Mouse (Mus musculus) megakaryocyte progenitor cell, adult 5-6 weeks (primary cell): ENCODE results near the gene Tulp3. TPM values are rescaled to one million over a fixed set of nuclear protein-coding genes. Genes with fewer than 3 reads are reported as not detected.

Experiments
- ATAC-seq: replicated peaks from 2 replicates; pipeline ENCODE4 v1.8.0; 2016; ENCODE audit warnings: mild to moderate bottlenecking, moderate TSS enrichment, inconsistent platforms; ENCODE audit not compliant: poor library complexity
- total RNA-seq, 2 experiments: library from RNA; stranded (forward) in 1 of 2; stranded (reverse) in 1 of 2; fragments of 157-497, 149-512 nt in 1 of 2; fragments of 200-1000 nt in 1 of 2; gene quantifications; 2 replicates each; pipeline versions ENCODE4 v1.2.3 to v1.2.4; 2015 to 2017

Tulp3 gene
- 0.12 and 1.3 TPM in 2 replicates for total RNA-seq (2015)
- total RNA-seq (2017), result 0.20 and 0.29 TPM in 2 replicates

- peak; percentile 97 for ATAC-seq
These were observed at the start of gene Tulp3 for GRCm38 (mm10) chr6:128355726-128356416. Tulp3 (minus strand) TSS chr6:128355851.

- ATAC-seq, result peak; percentile 22
These were observed 49.1 kb upstream of the Tulp3 start for GRCm38 (mm10) chr6:128404708-128405107.

GRCm38 (mm10) chr6:128399421-128400185 is 44.0 kb upstream of the Tulp3 start:
- ATAC-seq, result no peak

- ATAC-seq, result no peak
These were observed 43.3 kb upstream of the Tulp3 start, which contains the start of gene Nrip2 for GRCm38 (mm10) chr6:128398996-128399395. Nrip2 (plus strand) TSS chr6:128399296.

GRCm38 (mm10) chr6:128397574-128398261 is 42.1 kb upstream of the Tulp3 start:
- no peak for ATAC-seq

- no peak for ATAC-seq
These were observed 35.0 kb upstream of the Tulp3 start for GRCm38 (mm10) chr6:128390683-128391082.

GRCm38 (mm10) chr6:128389185-128389584 is 33.5 kb upstream of the Tulp3 start:
- no peak for ATAC-seq

GRCm38 (mm10) chr6:128385026-128385425 is 29.4 kb upstream of the Tulp3 start:
- ATAC-seq, result no peak

- no peak for ATAC-seq
These were observed 28.1 kb upstream of the Tulp3 start for GRCm38 (mm10) chr6:128383752-128384151.

GRCm38 (mm10) chr6:128381254-128381653 is 25.6 kb upstream of the Tulp3 start:
- ATAC-seq, result peak; percentile 76

- ATAC-seq, result 0 out of 2 replicates have a peak, but pooled peaks have one; percentile 18
These were observed 25.0 kb upstream of the Tulp3 start for GRCm38 (mm10) chr6:128380594-128381167.

GRCm38 (mm10) chr6:128379636-128380035 is 24.0 kb upstream of the Tulp3 start:
- peak; percentile 63 for ATAC-seq

- no peak for ATAC-seq
These were observed 20.9 kb upstream of the Tulp3 start for GRCm38 (mm10) chr6:128376371-128377085.

GRCm38 (mm10) chr6:128375192-128375591 is 19.5 kb upstream of the Tulp3 start, which contains the start of the genes Tex52 and Gm44596:
Tex52 (plus strand) TSS chr6:128375456.
Gm44596 (plus strand) TSS chr6:128375503.
- no peak for ATAC-seq

- no peak for ATAC-seq
These were observed 14.4 kb upstream of the Tulp3 start for GRCm38 (mm10) chr6:128370040-128370439.

GRCm38 (mm10) chr6:128366466-128366865 is 10.8 kb upstream of the Tulp3 start:
- no peak for ATAC-seq

- ATAC-seq, result no peak
These were observed 9.1 kb upstream of the Tulp3 start for GRCm38 (mm10) chr6:128364721-128365120.

- ATAC-seq, result peak; percentile 36
These were observed 7.6 kb upstream of the Tulp3 start for GRCm38 (mm10) chr6:128363007-128363825.

- ATAC-seq, result peak; percentile 64
These were observed 6.8 kb upstream of the Tulp3 start, which contains the start of the genes Rhno1 and Foxm1 for GRCm38 (mm10) chr6:128362381-128363006. Rhno1 (minus strand) TSS chr6:128362911. Foxm1 (plus strand) TSS chr6:128362967.
